Mouse (Mus musculus) mammary gland, adult 2 months (tissue): Measurements from ENCODE around the gene Shq1. TPM values are rescaled to one million over a fixed set of nuclear protein-coding genes. Genes with fewer than 3 reads are reported as not detected.

Source experiments
- polyA plus RNA-seq: library from polyadenylated mRNA; depleted of rRNA; stranded (reverse); fragments of >200 nt; gene quantifications from 2 replicates; pipeline ENCODE4 v1.2.3, GENCODE M21; 2012; ENCODE audit warnings: low replicate concordance; rRNA removed

Shq1 gene
- polyA plus RNA-seq, result 2.8 and 3.3 TPM in 2 replicates

GRCm38 (mm10) chr6:100670880-100671344 is at the start of gene Shq1:
Gene Shq1, minus strand, starts transcription at chr6:100671157.

GRCm38 (mm10) chr6:100704574-100705365 is 33.8 kb upstream of the Shq1 start, which contains the start of gene Gxylt2:
Gene Gxylt2, plus strand, starts transcription at chr6:100704734.

Other genes with a start within 250 kb of the Shq1 start
- gene Gxylt2, start 33.6 kb upstream of the Shq1 start, polyA plus RNA-seq, result 4.5 and 15.3 TPM in 2 replicates
- 10.1 and 11.8 TPM in 2 replicates for gene Ppp4r2, start 162.5 kb upstream of the Shq1 start, polyA plus RNA-seq